Mouse (Mus musculus) erythroblast, embryonic 14.5 days (primary cell): ENCODE results near the gene Magi2.

Experiments
- GATA1 ChIP-seq: IDR thresholded peaks from 2 replicates; pipeline ENCODE4 v1.6.1; 2012; ENCODE audit warnings: low read length, inconsistent platforms, mixed read lengths
- TAL1 ChIP-seq: IDR thresholded peaks from 3 replicates; pipeline ENCODE4 v1.6.1; 2012; ENCODE audit warnings: low read length, inconsistent platforms, mixed read lengths

DNA sequence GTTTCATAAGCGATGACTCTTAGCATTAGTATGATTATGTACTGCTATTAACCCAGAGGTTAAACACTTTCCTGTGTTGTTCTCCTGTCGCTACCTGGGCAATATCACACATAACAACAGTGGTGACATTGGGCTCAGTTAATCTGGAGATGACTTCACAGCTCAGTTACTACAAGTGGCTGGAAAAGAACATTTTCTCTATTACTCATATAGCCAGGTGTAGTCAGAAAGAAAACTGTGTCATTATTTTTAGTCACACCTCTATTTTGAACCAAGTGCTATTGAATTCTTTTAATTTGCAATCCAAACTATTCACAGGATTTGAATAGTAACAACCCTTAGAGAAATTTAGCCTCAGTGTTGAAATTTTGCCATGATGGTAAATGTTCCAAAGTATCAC, 821.5 kb downstream of the Magi2 start:
- TF ChIP-seq GATA1 (no peak), TAL1 (no peak)
